Mouse (Mus musculus): ENCODE measurements around the gene Esp18. TPM values are rescaled to one million over a fixed set of nuclear protein-coding genes. Genes with fewer than 3 reads are reported as not detected.

The Esp18 gene
- not detected for total RNA-seq (2023)

DNA sequence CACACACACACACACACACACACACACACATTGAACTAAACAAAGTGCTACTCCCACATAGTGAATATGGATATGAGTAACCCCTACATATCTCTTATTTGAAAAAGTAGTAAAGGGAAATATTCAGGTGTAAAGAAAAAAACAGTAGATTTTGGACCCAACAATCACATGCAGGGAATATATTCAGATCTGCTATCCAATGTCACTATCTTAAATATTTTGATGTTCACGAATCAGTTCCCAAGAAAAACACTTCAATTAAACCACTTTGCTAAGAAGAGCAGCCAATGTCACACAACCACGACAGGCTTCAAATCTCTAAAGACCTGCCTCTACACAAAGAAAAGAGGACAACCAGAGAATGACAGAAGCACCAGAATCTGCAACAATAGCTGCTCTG is at the start of gene Esp18:
Gene Esp18, plus strand, starts transcription at position 301 of the 400 bp plus-strand sequence.

Other genes starting within 250 kb of the Esp18 start
- gene Esp16, start 129.8 kb downstream of the Esp18 start, total RNA-seq (2023), result not detected
- gene Esp15, start 234.6 kb downstream of the Esp18 start, total RNA-seq (2023), result not detected

Data from CD4-positive naive resting alpha-beta T cell, adult 57 days (primary cell).